Mouse (Mus musculus) layer of hippocampus, adult 9-10 months (tissue): Measurements from ENCODE around the gene Sox10.

ENCODE experiments used
- DNase-seq: peaks from one replicate; pipeline ENCODE4 v3.0.0; 2022; ENCODE audit warnings: low spot score

The Sox10 gene

GRCm38 (mm10) chr15:79165140-79165539 is at the start of gene Sox10:
Gene Sox10, minus strand, starts transcription at chr15:79165240.
- DNase-seq = no peak

GRCm38 (mm10) chr15:79213591-79213990 is 48.6 kb upstream of the Sox10 start:
- no peak for DNase-seq

- DNase-seq = no peak
These were observed 47.9 kb upstream of the Sox10 start for GRCm38 (mm10) chr15:79212750-79213446.

GRCm38 (mm10) chr15:79210357-79210756 is 45.3 kb upstream of the Sox10 start:
- no peak for DNase-seq

- DNase-seq = no peak
These were observed 43.9 kb upstream of the Sox10 start for GRCm38 (mm10) chr15:79208758-79209439.

GRCm38 (mm10) chr15:79208211-79208610 is 43.2 kb upstream of the Sox10 start:
- DNase-seq = no peak

GRCm38 (mm10) chr15:79202575-79202974 is 37.5 kb upstream of the Sox10 start:
- DNase-seq = no peak

GRCm38 (mm10) chr15:79201491-79202150 is 36.6 kb upstream of the Sox10 start:
- DNase-seq = no peak

GRCm38 (mm10) chr15:79199390-79199976 is 34.4 kb upstream of the Sox10 start:
- DNase-seq = no peak

- no peak for DNase-seq
These were observed 30.5 kb upstream of the Sox10 start for GRCm38 (mm10) chr15:79195492-79195891.

GRCm38 (mm10) chr15:79194946-79195345 is 29.9 kb upstream of the Sox10 start:
- DNase-seq = no peak

GRCm38 (mm10) chr15:79194048-79194447 is 29.0 kb upstream of the Sox10 start:
- no peak for DNase-seq

- DNase-seq = no peak
These were observed 28.1 kb upstream of the Sox10 start for GRCm38 (mm10) chr15:79192885-79193845.

GRCm38 (mm10) chr15:79192450-79192849 is 27.4 kb upstream of the Sox10 start:
- no peak for DNase-seq

- no peak for DNase-seq
These were observed 26.4 kb upstream of the Sox10 start for GRCm38 (mm10) chr15:79191426-79191825.

GRCm38 (mm10) chr15:79187819-79188218 is 22.8 kb upstream of the Sox10 start:
- DNase-seq = no peak

- DNase-seq = no peak
These were observed 20.2 kb upstream of the Sox10 start for GRCm38 (mm10) chr15:79185213-79185612.

GRCm38 (mm10) chr15:79176905-79177304 is 11.9 kb upstream of the Sox10 start:
- DNase-seq = no peak

- DNase-seq = no peak
These were observed 1.7 kb upstream of the Sox10 start for GRCm38 (mm10) chr15:79166712-79167111.

GRCm38 (mm10) chr15:79164251-79164650 is 789 bp downstream of the Sox10 start:
- no peak for DNase-seq

GRCm38 (mm10) chr15:79162822-79163221 is 2.2 kb downstream of the Sox10 start:
- DNase-seq = no peak

- DNase-seq = no peak
These were observed 2.7 kb downstream of the Sox10 start for GRCm38 (mm10) chr15:79162301-79162700.
